Mouse (Mus musculus): ENCODE data around the gene Map2k2. TPM values are rescaled to one million over a fixed set of nuclear protein-coding genes. Genes with fewer than 3 reads are reported as not detected.

The Map2k2 gene
- total and polyA plus RNA-seq, 3 experiments: 147 to 212 TPM; not detected in 1

GRCm38 (mm10) chr10:81112946-81113345 lies 7.2 kb downstream of the Map2k2 start:
- TF ChIP-seq CTCF (IDR thresholded peaks at IDR 0.05 in 2 of 3, conservative IDR thresholded peaks at IDR 0.05 in 1 of 3; ENCODE audit: control insufficient read depth in 1 of 3, insufficient read depth in 1 of 3, low read depth in 2 of 3, low read length in 3 of 3, poor library complexity in 1 of 3, severe bottlenecking in 1 of 3): no peak
- no peak for TF ChIP-seq RCOR1 (IDR thresholded peaks at IDR 0.05; ENCODE audit: low read depth, low read length)
- TF ChIP-seq TBP (IDR thresholded peaks at IDR 0.05; ENCODE audit: low read depth, low read length): no peak
- TF ChIP-seq MXI1 (IDR thresholded peaks at IDR 0.05; ENCODE audit: low read depth, low read length): no peak
- no peak for TF ChIP-seq JUND (IDR thresholded peaks at IDR 0.05; ENCODE audit: low read depth, low read length)
- no peak for TF ChIP-seq USF1 (IDR thresholded peaks at IDR 0.05; ENCODE audit: low read depth, low read length)
- Histone ChIP-seq H3K4me1 (ENCODE audit: control insufficient read depth in 1 of 2, insufficient read depth in 2 of 2, low read length in 2 of 2) (no peaks in the 10 kb centered on the region), H3K36me3 (ENCODE audit: control insufficient read depth in 1 of 2, insufficient read depth in 2 of 2, low read length in 2 of 2) (peaks cover 0 to 4% of the 10 kb centered on the region in 2 experiments; a peak in 2 of 4 replicates), H3K9ac (ENCODE audit: control insufficient read depth, low read depth, low read length, poor library complexity, severe bottlenecking) (no peak overlapping the region), H3K27ac (ENCODE audit: control insufficient read depth, low read depth, low read length) (no peak overlapping the region), H3K27me3 (ENCODE audit: control insufficient read depth in 1 of 2, insufficient read depth in 2 of 2, low read length in 2 of 2) (no peaks in the 10 kb centered on the region), H3K9me3 (replicated peaks; ENCODE audit: insufficient read depth, low read length) (no peaks in the 10 kb centered on the region), H3K79me2 (ENCODE audit: control insufficient read depth, insufficient read depth, low read length, poor library complexity) (no peaks in the 10 kb centered on the region; the same call in 1 of the 2 replicates), H3K4me3 (ENCODE audit: control insufficient read depth in 1 of 2, insufficient read depth in 1 of 2, low read depth in 2 of 2, low read length in 2 of 2) (no peak overlapping the region)
- DNase-seq (ENCODE audit: low read depth, low spot score): no peak

GRCm38 (mm10) chr10:81119625-81120024 lies 13.9 kb downstream of the Map2k2 start:
- no peaks in the 10 kb centered on the region for H3K9me3 ChIP-seq (replicated peaks; ENCODE audit: insufficient read depth, low read length)
- H3K27ac ChIP-seq (ENCODE audit: control insufficient read depth, low read depth, low read length): no peak overlapping the region
- no peaks in the 10 kb centered on the region for H3K27me3 ChIP-seq (ENCODE audit: control insufficient read depth in 1 of 2, insufficient read depth in 2 of 2, low read length in 2 of 2)
- no peak overlapping the region for H3K9ac ChIP-seq (ENCODE audit: control insufficient read depth, low read depth, low read length, poor library complexity, severe bottlenecking)
- no peak for DNase-seq (ENCODE audit: low read depth, low spot score)
- no peaks in the 10 kb centered on the region for H3K79me2 ChIP-seq (ENCODE audit: control insufficient read depth, insufficient read depth, low read length, poor library complexity)
- H3K4me1 ChIP-seq (ENCODE audit: control insufficient read depth in 1 of 2, insufficient read depth in 2 of 2, low read length in 2 of 2): no peaks in the 10 kb centered on the region
- no peak overlapping the region for H3K4me3 ChIP-seq (ENCODE audit: control insufficient read depth in 1 of 2, insufficient read depth in 1 of 2, low read depth in 2 of 2, low read length in 2 of 2)
- peaks cover 0 to 2% of the 10 kb centered on the region in 2 experiments; a peak in 2 of 4 replicates for H3K36me3 ChIP-seq (ENCODE audit: control insufficient read depth in 1 of 2, insufficient read depth in 2 of 2, low read length in 2 of 2)
- TF ChIP-seq TCF12 (IDR thresholded peaks at IDR 0.05; ENCODE audit: low read depth, low read length) (no peak), GABPA (IDR thresholded peaks at IDR 0.05; ENCODE audit: low read depth, low read length) (no peak), SIN3A (IDR thresholded peaks at IDR 0.05; ENCODE audit: low read length) (no peak)

GRCm38 (mm10) chr10:81120650-81121049 lies 14.9 kb downstream of the Map2k2 start:
- H3K27me3 ChIP-seq (ENCODE audit: control insufficient read depth in 1 of 2, insufficient read depth in 2 of 2, low read length in 2 of 2): no peaks in the 10 kb centered on the region
- no peak for DNase-seq (ENCODE audit: low read depth, low spot score)
- no peak overlapping the region for H3K9ac ChIP-seq (ENCODE audit: control insufficient read depth, low read depth, low read length, poor library complexity, severe bottlenecking)
- no peak overlapping the region for H3K27ac ChIP-seq (ENCODE audit: control insufficient read depth, low read depth, low read length)
- H3K4me1 ChIP-seq (ENCODE audit: control insufficient read depth in 1 of 2, insufficient read depth in 2 of 2, low read length in 2 of 2): no peaks in the 10 kb centered on the region
- H3K9me3 ChIP-seq (replicated peaks; ENCODE audit: insufficient read depth, low read length): no peaks in the 10 kb centered on the region
- no peak for TF ChIP-seq POLR2AphosphoS2 (IDR thresholded peaks at IDR 0.05; ENCODE audit: low read length)
- no peak for TF ChIP-seq ZNF384 (IDR thresholded peaks at IDR 0.05; ENCODE audit: low read depth, low read length)
- no peak for TF ChIP-seq ZMIZ1 (IDR thresholded peaks at IDR 0.05; ENCODE audit: low read depth, low read length)
- no peak for TF ChIP-seq TBP (IDR thresholded peaks at IDR 0.05; ENCODE audit: low read depth, low read length)
- TF ChIP-seq CTCF (IDR thresholded peaks at IDR 0.05 in 2 of 3, conservative IDR thresholded peaks at IDR 0.05 in 1 of 3; ENCODE audit: control insufficient read depth in 1 of 3, insufficient read depth in 1 of 3, low read depth in 2 of 3, low read length in 3 of 3, poor library complexity in 1 of 3, severe bottlenecking in 1 of 3): no peak
- TF ChIP-seq KAT2A (conservative IDR thresholded peaks at IDR 0.05; ENCODE audit: low read depth, low read length): no peak
- TF ChIP-seq MEF2A (IDR thresholded peaks at IDR 0.05; ENCODE audit: extremely low read depth, insufficient replicate concordance, low read depth, low read length, poor library complexity, severe bottlenecking): no peak
- no peak for TF ChIP-seq BHLHE40 (IDR thresholded peaks at IDR 0.05; ENCODE audit: borderline replicate concordance, low read depth, low read length)
- TF ChIP-seq CHD1 (IDR thresholded peaks at IDR 0.05; ENCODE audit: low read depth, low read length): no peak
- TF ChIP-seq SIN3A (IDR thresholded peaks at IDR 0.05; ENCODE audit: low read length): no peak
- no peak for TF ChIP-seq E2F4 (IDR thresholded peaks at IDR 0.05; ENCODE audit: borderline replicate concordance, low read depth, low read length)
- TF ChIP-seq USF2 (IDR thresholded peaks at IDR 0.05; ENCODE audit: borderline replicate concordance in 1 of 2, insufficient read depth in 1 of 2, low read depth in 1 of 2, low read length in 2 of 2): no peak
- TF ChIP-seq GABPA (IDR thresholded peaks at IDR 0.05; ENCODE audit: low read depth, low read length): no peak
- TF ChIP-seq ZKSCAN1 (IDR thresholded peaks at IDR 0.05; ENCODE audit: low read depth, low read length): no peak
- no peak for TF ChIP-seq SMC3 (IDR thresholded peaks at IDR 0.05; ENCODE audit: low read depth, low read length)
- no peak for TF ChIP-seq MYB (IDR thresholded peaks at IDR 0.05; ENCODE audit: low read depth, low read length)
- TF ChIP-seq EP300 (IDR thresholded peaks at IDR 0.05; ENCODE audit: low read depth in 1 of 2, low read length in 2 of 2): no peak
- no peak for TF ChIP-seq RCOR1 (IDR thresholded peaks at IDR 0.05; ENCODE audit: low read depth, low read length)
- no peaks in the 10 kb centered on the region; a peak in 2 of 4 replicates for H3K36me3 ChIP-seq (ENCODE audit: control insufficient read depth in 1 of 2, insufficient read depth in 2 of 2, low read length in 2 of 2)
- no peaks in the 10 kb centered on the region for H3K79me2 ChIP-seq (ENCODE audit: control insufficient read depth, insufficient read depth, low read length, poor library complexity)
- no peak overlapping the region for H3K4me3 ChIP-seq (ENCODE audit: control insufficient read depth in 1 of 2, insufficient read depth in 1 of 2, low read depth in 2 of 2, low read length in 2 of 2)

All from MEL (cell line).